Mouse (Mus musculus): ENCODE measurements around the gene H2afy2. TPM values are rescaled to one million over a fixed set of nuclear protein-coding genes. Genes with fewer than 3 reads are reported as not detected.

H2afy2 gene
- 10 to 100 TPM; 15.6 to 17.2 TPM for total RNA-seq (2021)

- DNase-seq (ENCODE audit: extremely low spot score in 1 of 2, low spot score in 1 of 2): peak; percentile 53 to 54
Measured at GRCm38 (mm10) chr10:61783621-61784251, at the start of gene H2afy2. Gene H2afy2, minus strand, starts transcription at chr10:61784147.

GRCm38 (mm10) chr10:61832713-61833112 lies 48.8 kb upstream of the H2afy2 start:
- DNase-seq (ENCODE audit: extremely low spot score in 1 of 2, low spot score in 1 of 2): no peak

GRCm38 (mm10) chr10:61831741-61832140 lies 47.8 kb upstream of the H2afy2 start:
- DNase-seq (ENCODE audit: extremely low spot score in 1 of 2, low spot score in 1 of 2): no peak

GRCm38 (mm10) chr10:61831251-61831650 lies 47.3 kb upstream of the H2afy2 start:
- no peak for DNase-seq (ENCODE audit: extremely low spot score in 1 of 2, low spot score in 1 of 2)

GRCm38 (mm10) chr10:61830817-61831216 lies 46.9 kb upstream of the H2afy2 start:
- no peak for DNase-seq (ENCODE audit: extremely low spot score in 1 of 2, low spot score in 1 of 2)

- no peak for DNase-seq (ENCODE audit: extremely low spot score in 1 of 2, low spot score in 1 of 2)
Measured at GRCm38 (mm10) chr10:61829046-61829445, 45.1 kb upstream of the H2afy2 start.

GRCm38 (mm10) chr10:61827950-61828936 lies 44.3 kb upstream of the H2afy2 start:
- DNase-seq (ENCODE audit: extremely low spot score in 1 of 2, low spot score in 1 of 2): no peak

GRCm38 (mm10) chr10:61826753-61827435 lies 42.9 kb upstream of the H2afy2 start:
- no peak for DNase-seq (ENCODE audit: extremely low spot score in 1 of 2, low spot score in 1 of 2)

GRCm38 (mm10) chr10:61825979-61826752 lies 42.2 kb upstream of the H2afy2 start:
- no peak for DNase-seq (ENCODE audit: extremely low spot score in 1 of 2, low spot score in 1 of 2)

- DNase-seq (ENCODE audit: extremely low spot score in 1 of 2, low spot score in 1 of 2): no peak
Measured at GRCm38 (mm10) chr10:61825536-61825935, 41.6 kb upstream of the H2afy2 start.

- no peak for DNase-seq (ENCODE audit: extremely low spot score in 1 of 2, low spot score in 1 of 2)
Measured at GRCm38 (mm10) chr10:61823731-61824115, 39.8 kb upstream of the H2afy2 start.

GRCm38 (mm10) chr10:61822968-61823730 lies 39.2 kb upstream of the H2afy2 start:
- no peak for DNase-seq (ENCODE audit: extremely low spot score in 1 of 2, low spot score in 1 of 2)

- DNase-seq (ENCODE audit: extremely low spot score in 1 of 2, low spot score in 1 of 2): no peak
Measured at GRCm38 (mm10) chr10:61820050-61820449, 36.1 kb upstream of the H2afy2 start.

GRCm38 (mm10) chr10:61811987-61812386 lies 28.0 kb upstream of the H2afy2 start:
- DNase-seq (ENCODE audit: extremely low spot score in 1 of 2, low spot score in 1 of 2): no peak

- DNase-seq (ENCODE audit: extremely low spot score in 1 of 2, low spot score in 1 of 2): peak; percentile 5 to 21
Measured at GRCm38 (mm10) chr10:61798133-61798576, 14.2 kb upstream of the H2afy2 start.

- DNase-seq (ENCODE audit: extremely low spot score in 1 of 2, low spot score in 1 of 2): no peak
Measured at GRCm38 (mm10) chr10:61795458-61795857, 11.5 kb upstream of the H2afy2 start.

- DNase-seq (ENCODE audit: extremely low spot score in 1 of 2, low spot score in 1 of 2): no peak
Measured at GRCm38 (mm10) chr10:61794971-61795370, 11.0 kb upstream of the H2afy2 start.

GRCm38 (mm10) chr10:61793015-61793414 lies 9.1 kb upstream of the H2afy2 start:
- no peak for DNase-seq (ENCODE audit: extremely low spot score in 1 of 2, low spot score in 1 of 2)

GRCm38 (mm10) chr10:61788499-61788898 lies 4.6 kb upstream of the H2afy2 start:
- no peak for DNase-seq (ENCODE audit: extremely low spot score in 1 of 2, low spot score in 1 of 2)

All from layer of hippocampus, postnatal 25 days (tissue).